Mouse (Mus musculus): ENCODE measurements around the gene Atg13. TPM values are rescaled to one million over a fixed set of nuclear protein-coding genes. Genes with fewer than 3 reads are reported as not detected.
"Not testable (repeated sequence)": the region's sequence is repeated elsewhere in the genome, so short reads cannot be mapped to it uniquely, and the experiment has no call there.

The Atg13 gene
- total and polyA plus RNA-seq, 2 experiments: 10.3 to 33.6 TPM

DNA sequence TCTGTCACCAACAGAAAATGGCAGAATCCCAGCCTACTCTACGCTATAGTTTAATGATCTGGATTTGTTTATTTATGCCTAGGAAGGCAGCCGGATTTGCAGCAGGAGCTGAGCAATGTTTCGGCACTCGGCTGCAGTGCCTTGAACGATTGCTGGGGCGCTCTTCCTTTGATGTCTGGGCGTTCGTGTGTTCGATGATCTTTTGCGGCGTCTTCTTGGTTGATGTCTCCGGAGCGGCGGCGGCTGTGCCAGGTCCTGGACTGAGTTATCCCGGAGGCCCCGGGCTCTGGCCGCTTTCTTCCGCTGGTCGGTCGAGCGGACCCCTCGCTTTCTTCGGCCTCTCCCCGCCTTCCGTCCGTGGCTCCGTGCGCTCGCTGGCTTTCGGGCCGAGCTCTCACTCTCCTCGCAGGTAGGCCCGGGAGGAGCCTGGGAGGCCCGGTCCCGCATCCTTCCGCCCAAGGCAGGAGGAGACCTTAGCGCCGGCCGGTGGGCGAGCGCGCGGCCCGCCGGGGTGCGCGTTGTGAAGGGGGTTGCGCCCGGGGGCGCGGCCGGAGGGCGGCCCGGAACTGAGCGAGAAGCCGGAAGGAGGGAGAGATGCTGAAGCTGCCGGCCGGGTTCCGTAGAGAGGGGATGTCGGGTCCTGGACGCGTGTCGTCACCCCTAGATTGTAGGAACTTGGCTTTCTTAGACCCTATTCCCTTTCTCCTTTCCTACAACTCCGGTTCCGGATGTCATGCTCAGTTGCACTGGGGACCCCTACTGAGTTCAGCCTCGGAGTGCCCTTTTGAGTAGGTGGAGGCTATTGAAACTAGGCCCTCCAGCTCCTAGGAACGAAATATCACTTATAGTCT is 19.8 kb upstream of the Atg13 start, which contains the start of gene Ambra1:
Ambra1 (plus strand) TSS at position 164 of the 851 bp plus-strand sequence.
- Histone ChIP-seq H3K9ac (ENCODE audit: low read depth, low read length) (peak within 1 kb of the TSS; percentile 91), H3K27ac (replicated peaks; ENCODE audit: insufficient read depth, low read depth, low read length) (peak within 1 kb of the TSS; percentile 77)

DNA sequence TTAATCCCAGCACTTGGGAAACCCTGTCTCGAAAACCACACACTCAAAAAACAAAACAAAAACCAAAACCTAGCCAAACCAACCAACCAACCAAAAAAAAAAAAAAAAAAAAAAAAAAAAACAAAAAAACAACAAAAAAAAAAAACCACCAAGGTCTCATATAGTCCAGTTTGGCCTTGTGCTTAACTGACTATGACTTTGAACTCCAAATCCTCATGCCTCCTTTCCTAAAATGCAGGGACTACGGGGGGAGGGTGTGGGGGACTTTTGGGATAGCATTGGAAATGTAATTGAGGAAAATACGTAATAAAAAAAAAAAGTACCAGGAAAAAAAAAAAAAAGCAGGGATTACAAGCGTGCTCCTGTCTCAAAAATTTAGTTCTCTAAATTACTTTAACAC is 19.2 kb upstream of the Atg13 start:
- TF ChIP-seq CTCF (IDR thresholded peaks at IDR 0.05; ENCODE audit: low read depth, low read length) (no peak), POLR2A (IDR thresholded peaks at IDR 0.05; ENCODE audit: extremely low read depth, insufficient read depth, low read length) (no peak)
- Histone ChIP-seq H3K4me3 (ENCODE audit: insufficient read depth, low read depth, low read length) (peak overlapping the region; percentile 92), H3K27ac (replicated peaks; ENCODE audit: insufficient read depth, low read depth, low read length) (no peak overlapping the region), H3K36me3 (ENCODE audit: control insufficient read depth, insufficient read depth, low read length) (no peaks in the 10 kb centered on the region), H3K9ac (ENCODE audit: low read depth, low read length) (no peak overlapping the region), H3K27me3 (ENCODE audit: control insufficient read depth, insufficient read depth, low read length) (no peaks in the 10 kb centered on the region), H3K79me2 (ENCODE audit: control insufficient read depth, insufficient read depth, low read length) (peaks cover 10% of the 10 kb centered on the region; the same call in 1 of the 2 replicates), H3K4me1 (ENCODE audit: control insufficient read depth, insufficient read depth, low read length) (peaks cover 2% of the 10 kb centered on the region; the same call in 1 of the 2 replicates)
- WGBS: 15% methylated on average over 4 of the region's 4 CpGs
- DNase-seq (ENCODE audit: extremely low read depth, low read depth, low spot score): no peak

More for the DNA sequence above, 19.8 kb upstream of the Atg13 start, which contains the start of gene Ambra1:
- WGBS: under 1% methylated on average over 68 of the region's 68 CpGs
- H3K4me3 ChIP-seq (ENCODE audit: insufficient read depth, low read depth, low read length): peak within 1 kb of the TSS; percentile 92
- peaks cover 6% of the 10 kb centered on the region for H3K4me1 ChIP-seq (ENCODE audit: control insufficient read depth, insufficient read depth, low read length)
- peaks cover 10% of the 10 kb centered on the region; the same call in 1 of the 2 replicates for H3K79me2 ChIP-seq (ENCODE audit: control insufficient read depth, insufficient read depth, low read length)
- no peaks in the 10 kb centered on the region for H3K36me3 ChIP-seq (ENCODE audit: control insufficient read depth, insufficient read depth, low read length)
- peak; percentile 32; the same call in 1 of the 2 replicates for TF ChIP-seq POLR2A (IDR thresholded peaks at IDR 0.05; ENCODE audit: extremely low read depth, insufficient read depth, low read length)
- TF ChIP-seq CTCF (IDR thresholded peaks at IDR 0.05; ENCODE audit: low read depth, low read length): 0 out of 2 replicates have a peak, but pooled peaks have one; percentile 2
- no peaks in the 10 kb centered on the region for H3K27me3 ChIP-seq (ENCODE audit: control insufficient read depth, insufficient read depth, low read length)
- DNase-seq (ENCODE audit: extremely low read depth, low read depth, low spot score): peak; percentile 95

DNA sequence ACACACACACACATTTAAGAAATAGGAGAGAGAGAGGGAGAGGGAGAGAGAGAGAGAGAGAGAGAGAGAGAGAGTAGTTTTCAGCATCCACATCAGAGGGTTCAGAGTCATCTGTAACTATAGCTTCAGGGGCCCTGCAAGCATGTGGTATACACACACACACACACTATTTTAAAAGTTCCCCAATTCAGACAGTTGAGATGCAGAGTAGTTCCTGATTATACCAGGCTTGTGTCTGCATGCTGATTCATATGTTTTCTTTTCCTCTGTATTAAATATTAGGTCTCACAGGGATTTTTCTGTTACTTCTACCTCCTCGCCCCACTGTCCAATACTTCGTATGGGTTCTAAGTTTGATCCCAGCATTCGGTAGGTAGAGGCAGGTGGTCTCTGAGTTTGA is 16.6 kb upstream of the Atg13 start:
- no peak overlapping the region for H3K4me3 ChIP-seq (ENCODE audit: insufficient read depth, low read depth, low read length)
- H3K4me1 ChIP-seq (ENCODE audit: control insufficient read depth, insufficient read depth, low read length): peaks cover 1% of the 10 kb centered on the region; the same call in 1 of the 2 replicates
- H3K36me3 ChIP-seq (ENCODE audit: control insufficient read depth, insufficient read depth, low read length): no peaks in the 10 kb centered on the region
- no peaks in the 10 kb centered on the region for H3K27me3 ChIP-seq (ENCODE audit: control insufficient read depth, insufficient read depth, low read length)
- TF ChIP-seq CTCF (IDR thresholded peaks at IDR 0.05; ENCODE audit: low read depth, low read length) (no peak), POLR2A (IDR thresholded peaks at IDR 0.05; ENCODE audit: extremely low read depth, insufficient read depth, low read length) (no peak)
- H3K9ac ChIP-seq (ENCODE audit: low read depth, low read length): no peak overlapping the region
- WGBS: 91% methylated on average over 3 of the region's 3 CpGs
- peaks cover 7% of the 10 kb centered on the region; the same call in 1 of the 2 replicates for H3K79me2 ChIP-seq (ENCODE audit: control insufficient read depth, insufficient read depth, low read length)
- no peak for DNase-seq (ENCODE audit: extremely low read depth, low read depth, low spot score)
- no peak overlapping the region for H3K27ac ChIP-seq (replicated peaks; ENCODE audit: insufficient read depth, low read depth, low read length)

DNA sequence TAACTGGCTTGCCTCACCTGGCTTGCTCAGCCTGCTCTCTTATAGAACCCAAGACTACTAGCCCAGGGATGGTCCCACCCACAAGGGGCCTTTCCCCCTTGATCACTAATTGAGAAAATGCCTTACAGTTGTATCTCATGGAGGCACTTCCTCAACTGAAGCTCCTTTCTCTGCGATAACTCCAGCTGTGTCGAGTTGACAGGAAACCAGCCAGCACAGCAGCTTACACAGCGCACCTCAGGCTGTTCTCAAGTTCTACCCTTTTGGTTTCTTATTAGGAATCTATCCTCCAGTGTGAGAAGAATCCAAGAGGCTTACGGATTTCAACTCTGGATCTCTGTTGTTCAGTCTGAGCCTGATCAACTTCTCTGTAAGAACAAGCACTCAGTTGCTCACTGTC is 15.1 kb upstream of the Atg13 start:
- not testable (repeated sequence) for H3K36me3 ChIP-seq (ENCODE audit: control insufficient read depth, insufficient read depth, low read length); H3K27ac ChIP-seq (replicated peaks; ENCODE audit: insufficient read depth, low read depth, low read length); H3K4me3 ChIP-seq (ENCODE audit: insufficient read depth, low read depth, low read length); H3K79me2 ChIP-seq (ENCODE audit: control insufficient read depth, insufficient read depth, low read length); H3K9ac ChIP-seq (ENCODE audit: low read depth, low read length); H3K27me3 ChIP-seq (ENCODE audit: control insufficient read depth, insufficient read depth, low read length); DNase-seq (ENCODE audit: extremely low read depth, low read depth, low spot score); H3K4me1 ChIP-seq (ENCODE audit: control insufficient read depth, insufficient read depth, low read length)
- 57% methylated on average over 4 of the region's 4 CpGs for WGBS

DNA sequence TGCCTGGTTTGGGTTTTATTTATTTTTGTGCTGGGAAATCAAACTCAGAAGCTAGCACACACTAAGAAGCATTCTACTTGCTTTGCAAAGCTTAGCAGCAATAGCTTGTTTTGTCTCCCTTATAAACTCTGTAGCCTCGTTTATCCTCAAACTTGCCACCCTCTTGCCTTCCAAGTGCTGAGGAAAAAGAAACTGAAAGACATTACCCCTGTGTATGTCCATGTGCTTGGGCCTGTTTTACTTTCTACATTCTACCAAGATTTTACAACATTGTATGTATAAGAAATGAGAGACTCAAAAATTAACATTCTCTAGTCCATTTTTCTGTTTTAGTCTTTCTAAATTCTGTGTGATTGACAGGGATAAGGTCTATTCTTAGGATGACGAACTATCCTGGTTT is 14.3 kb upstream of the Atg13 start:
- Histone ChIP-seq H3K36me3 (ENCODE audit: control insufficient read depth, insufficient read depth, low read length) (peaks cover 2% of the 10 kb centered on the region; the same call in 1 of the 2 replicates), H3K27ac (replicated peaks; ENCODE audit: insufficient read depth, low read depth, low read length) (no peak overlapping the region), H3K9ac (ENCODE audit: low read depth, low read length) (no peak overlapping the region), H3K4me1 (ENCODE audit: control insufficient read depth, insufficient read depth, low read length) (no peaks in the 10 kb centered on the region), H3K4me3 (ENCODE audit: insufficient read depth, low read depth, low read length) (no peak overlapping the region), H3K79me2 (ENCODE audit: control insufficient read depth, insufficient read depth, low read length) (no peaks in the 10 kb centered on the region), H3K27me3 (ENCODE audit: control insufficient read depth, insufficient read depth, low read length) (no peaks in the 10 kb centered on the region)
- TF ChIP-seq CTCF (IDR thresholded peaks at IDR 0.05; ENCODE audit: low read depth, low read length) (no peak), POLR2A (IDR thresholded peaks at IDR 0.05; ENCODE audit: extremely low read depth, insufficient read depth, low read length) (no peak)
- 73% methylated on average over 2 of the region's 2 CpGs for WGBS
- DNase-seq (ENCODE audit: extremely low read depth, low read depth, low spot score): no peak

DNA sequence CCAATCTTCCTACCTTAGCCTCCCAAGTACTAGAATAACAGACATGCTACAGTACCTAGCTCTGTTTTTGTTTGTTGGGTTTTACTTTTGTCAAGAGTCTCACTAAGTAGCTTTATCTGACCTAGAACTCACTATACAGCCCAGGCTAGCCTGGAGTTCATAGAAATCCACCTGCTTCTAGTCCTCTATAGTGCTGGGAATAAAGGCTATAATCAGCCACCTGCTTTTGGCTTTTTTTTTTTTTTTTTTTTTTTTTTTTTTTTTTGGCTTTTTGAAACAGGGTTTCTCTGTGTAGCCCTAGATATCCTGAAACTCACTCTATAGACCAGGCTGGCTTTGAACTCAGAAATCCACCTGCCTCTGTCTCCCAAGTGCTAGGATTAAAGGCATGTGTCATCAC is 13.6 kb upstream of the Atg13 start:
- H3K36me3 ChIP-seq (ENCODE audit: control insufficient read depth, insufficient read depth, low read length): peaks cover 2% of the 10 kb centered on the region; the same call in 1 of the 2 replicates
- H3K27ac ChIP-seq (replicated peaks; ENCODE audit: insufficient read depth, low read depth, low read length): no peak overlapping the region
- DNase-seq (ENCODE audit: extremely low read depth, low read depth, low spot score): no peak
- H3K79me2 ChIP-seq (ENCODE audit: control insufficient read depth, insufficient read depth, low read length): no peaks in the 10 kb centered on the region; the same call in 1 of the 2 replicates
- no peak overlapping the region for H3K9ac ChIP-seq (ENCODE audit: low read depth, low read length)
- no peak overlapping the region for H3K4me3 ChIP-seq (ENCODE audit: insufficient read depth, low read depth, low read length)
- TF ChIP-seq POLR2A (IDR thresholded peaks at IDR 0.05; ENCODE audit: extremely low read depth, insufficient read depth, low read length): no peak
- H3K27me3 ChIP-seq (ENCODE audit: control insufficient read depth, insufficient read depth, low read length): no peaks in the 10 kb centered on the region
- H3K4me1 ChIP-seq (ENCODE audit: control insufficient read depth, insufficient read depth, low read length): no peaks in the 10 kb centered on the region; the same call in 1 of the 2 replicates

Measured in liver, adult 2 months (tissue).